Mouse (Mus musculus) cerebellum, adult 2 months (tissue): Measurements from ENCODE around the gene Ass1. TPM values are rescaled to one million over a fixed set of nuclear protein-coding genes. Genes with fewer than 3 reads are reported as not detected.

Experiments used
- DNase-seq, 2 experiments: peaks; one replicate each; pipeline ENCODE4 v3.0.0; 2021
- H3K27ac ChIP-seq: fragments of 200-500 bp; 2 replicates; pipeline ENCODE4 v1.5.1; 2012; ENCODE audit warnings: low read length, control low read depth, inconsistent platforms; ENCODE audit not compliant: insufficient read depth
- H3K27me3 ChIP-seq: fragments of 200-500 bp; 2 replicates; pipeline ENCODE4 v1.6.1; 2012; ENCODE audit warnings: inconsistent platforms, mild to moderate bottlenecking, low read length, moderate library complexity; ENCODE audit not compliant: control insufficient read depth, insufficient read depth
- H3K4me1 ChIP-seq: fragments of 200-500 bp; 2 replicates; pipeline ENCODE4 v1.6.1; 2011; ENCODE audit warnings: low read length; ENCODE audit not compliant: control insufficient read depth, insufficient read depth
- H3K4me3 ChIP-seq: fragments of 200-500 bp; replicated peaks from 2 replicates; pipeline ENCODE3; 2011; ENCODE audit warnings: mild to moderate bottlenecking, low read depth, low read length, control low read depth; ENCODE audit not compliant: insufficient read depth
- CTCF ChIP-seq: fragments of 200-500 bp; IDR thresholded peaks from 2 replicates; pipeline ENCODE4 v1.5.1; 2011; ENCODE audit warnings: low read depth, mild to moderate bottlenecking, control low read depth, low read length, moderate library complexity, borderline replicate concordance; ENCODE audit not compliant: insufficient read depth
- POLR2A ChIP-seq: fragments of 200-500 bp; IDR thresholded peaks from 2 replicates; pipeline ENCODE4 v1.6.1; 2011; ENCODE audit warnings: low read length, control low read depth, borderline replicate concordance; ENCODE audit not compliant: insufficient read depth
- WGBS: fragments of 180-500 bp; shearing (Covaris S2); methylation state at CpG from one replicate; pipeline ENCODE4 v1.1.7; 2018; 5-methylcytosine and 5-hydroxymethylcytosine counted together
- polyA plus RNA-seq: library from polyadenylated mRNA; depleted of rRNA; stranded (reverse); fragments of >200 nt; gene quantifications from 2 replicates; pipeline ENCODE4 v1.2.3, GENCODE M21; 2012

The Ass1 gene
- polyA plus RNA-seq, 1 experiment: 29.9 TPM

- WGBS: 78% methylated on average over 15 of the region's 15 CpGs
- H3K4me1 ChIP-seq: peaks cover 5% of the 10 kb centered on the region
- no peak overlapping the region for H3K4me3 ChIP-seq
- no peaks in the 10 kb centered on the region for H3K27me3 ChIP-seq
- no peak for DNase-seq
- no peak overlapping the region for H3K27ac ChIP-seq
- no peak for TF ChIP-seq POLR2A
- TF ChIP-seq CTCF: no peak
Observed at GRCm38 (mm10) chr2:31502616-31503522, 32.9 kb downstream of the Ass1 start.

DNA sequence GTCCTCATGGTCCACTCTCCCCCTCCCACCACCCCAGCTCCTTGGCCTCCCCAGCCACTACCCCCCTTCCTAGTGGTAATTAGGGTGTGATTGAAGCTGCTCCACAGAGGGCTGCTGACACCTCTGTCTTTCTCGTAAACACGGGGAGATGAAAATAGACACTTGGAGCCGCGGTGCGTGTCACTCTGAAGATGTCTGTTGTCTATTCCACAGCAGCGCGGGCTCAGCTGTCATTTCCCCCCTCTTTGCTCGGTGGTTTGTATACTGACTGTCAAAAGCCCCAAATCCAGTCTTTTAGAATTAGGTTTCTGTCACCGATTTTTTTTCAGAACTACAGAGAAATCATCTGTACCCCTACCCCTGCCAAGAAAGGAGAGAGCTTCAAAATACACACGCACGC is 35.5 kb downstream of the Ass1 start:
- TF ChIP-seq POLR2A (no peak), CTCF (no peak)
- H3K27me3 ChIP-seq: no peaks in the 10 kb centered on the region
- H3K4me1 ChIP-seq: peaks cover 5% of the 10 kb centered on the region
- DNase-seq: no peak
- no peak overlapping the region for H3K4me3 ChIP-seq
- H3K27ac ChIP-seq: no peak overlapping the region
- 38% methylated on average over 11 of the region's 11 CpGs for WGBS

- Histone ChIP-seq H3K4me3 (no peak overlapping the region), H3K27me3 (no peaks in the 10 kb centered on the region), H3K4me1 (peaks cover 9% of the 10 kb centered on the region; the same call in 1 of the 2 replicates), H3K27ac (no peak overlapping the region)
- DNase-seq: no peak
- no peak for TF ChIP-seq CTCF
- no peak for TF ChIP-seq POLR2A
- 96% methylated on average over 6 of the region's 6 CpGs for WGBS
Observed at GRCm38 (mm10) chr2:31508851-31509250, 38.8 kb downstream of the Ass1 start.

DNA sequence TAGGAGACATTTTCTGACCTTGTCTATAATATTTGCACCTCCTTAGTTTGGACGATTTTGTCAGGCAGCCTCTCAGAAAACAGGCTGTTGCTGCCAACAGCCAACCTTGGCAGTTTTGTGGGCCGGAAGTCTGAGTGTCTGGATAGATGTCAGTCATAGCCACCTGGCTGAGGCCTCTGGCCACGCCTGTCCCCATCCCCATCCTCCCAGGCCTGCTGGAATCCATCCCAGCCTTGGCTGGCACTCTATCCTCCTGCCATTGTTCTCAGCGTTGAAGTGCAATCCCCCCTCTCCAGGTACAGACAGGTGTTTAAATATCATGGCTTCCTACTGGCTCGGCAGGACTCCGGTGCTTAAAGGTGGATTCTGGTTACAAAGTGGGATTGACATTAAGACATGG is 41.3 kb downstream of the Ass1 start:
- H3K27me3 ChIP-seq: no peaks in the 10 kb centered on the region
- peak; percentile 50 to 55 for DNase-seq
- H3K27ac ChIP-seq: no peak overlapping the region
- WGBS: 20% methylated on average over 6 of the region's 6 CpGs
- no peak overlapping the region for H3K4me3 ChIP-seq
- H3K4me1 ChIP-seq: peaks cover 9% of the 10 kb centered on the region; the same call in 1 of the 2 replicates
- no peak for TF ChIP-seq POLR2A

DNA sequence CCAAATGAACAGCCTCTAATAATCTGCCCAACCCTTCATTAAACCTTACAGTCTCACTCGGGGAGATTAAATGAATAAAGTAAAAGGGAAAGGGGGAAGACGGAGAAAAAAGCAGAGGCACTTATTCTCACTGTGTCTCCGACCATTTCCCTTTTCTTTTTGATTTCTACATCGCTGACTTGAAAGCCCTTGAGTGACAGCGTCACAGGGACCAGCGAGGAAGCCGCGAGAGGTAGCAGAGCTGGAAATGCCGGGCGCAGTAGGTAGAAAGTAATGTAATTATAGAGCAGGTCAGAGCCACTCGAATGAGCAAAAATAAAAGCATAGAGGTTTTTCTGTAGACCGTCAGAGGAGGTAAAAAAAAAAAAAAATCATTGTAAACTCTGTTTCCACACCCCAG is 46.5 kb downstream of the Ass1 start:
- H3K27me3 ChIP-seq: no peaks in the 10 kb centered on the region
- DNase-seq: no peak
- WGBS: 58% methylated on average over 12 of the region's 12 CpGs
- no peak overlapping the region for H3K27ac ChIP-seq
- no peak overlapping the region for H3K4me3 ChIP-seq
- TF ChIP-seq POLR2A: no peak
- no peak for TF ChIP-seq CTCF
- H3K4me1 ChIP-seq: peaks cover 2% of the 10 kb centered on the region; the same call in 1 of the 2 replicates

- DNase-seq: no peak
- Histone ChIP-seq H3K27ac (no peak overlapping the region), H3K4me3 (no peak overlapping the region), H3K27me3 (no peaks in the 10 kb centered on the region), H3K4me1 (no peaks in the 10 kb centered on the region)
- no peak for TF ChIP-seq POLR2A
- no peak for TF ChIP-seq CTCF
- WGBS: 76% methylated on average over 16 of the region's 16 CpGs
Observed at GRCm38 (mm10) chr2:31521800-31522335, 51.9 kb downstream of the Ass1 start.

GRCm38 (mm10) chr2:31524641-31525040 is 54.6 kb downstream of the Ass1 start:
- DNase-seq: no peak
- 71% methylated on average over 5 of the region's 5 CpGs for WGBS
- Histone ChIP-seq H3K4me3 (no peak overlapping the region), H3K27ac (no peak overlapping the region), H3K4me1 (no peaks in the 10 kb centered on the region), H3K27me3 (no peaks in the 10 kb centered on the region)
- TF ChIP-seq CTCF (no peak), POLR2A (no peak)

DNA sequence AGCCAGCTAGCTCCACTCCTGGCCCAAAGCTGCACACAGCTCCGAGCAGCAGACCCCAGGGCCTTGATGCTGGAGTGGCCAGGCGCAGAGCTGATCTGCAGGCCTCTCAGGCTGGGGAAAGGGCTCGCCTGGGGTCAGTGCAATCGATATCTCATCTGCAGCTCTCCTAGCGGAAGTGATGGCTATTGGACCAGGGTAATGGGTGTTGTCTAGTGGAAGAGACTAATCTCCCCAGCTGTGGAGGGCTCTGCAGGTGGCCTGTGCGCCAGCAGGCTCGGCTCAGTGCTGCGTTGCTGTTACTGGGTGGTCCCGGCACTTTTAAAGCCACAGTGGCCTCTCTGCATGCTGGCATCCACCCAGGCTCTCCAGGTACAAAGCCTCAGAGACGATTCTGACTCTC is 55.8 kb downstream of the Ass1 start:
- no peak overlapping the region for H3K4me3 ChIP-seq
- no peak for DNase-seq
- no peak overlapping the region for H3K27ac ChIP-seq
- TF ChIP-seq CTCF: no peak
- no peak for TF ChIP-seq POLR2A
- WGBS: 21% methylated on average over 10 of the region's 10 CpGs
- H3K27me3 ChIP-seq: no peaks in the 10 kb centered on the region
- H3K4me1 ChIP-seq: no peaks in the 10 kb centered on the region
